Mouse (Mus musculus): ENCODE data around the gene Gm128. TPM values are rescaled to one million over a fixed set of nuclear protein-coding genes. Genes with fewer than 3 reads are reported as not detected.

Gm128 gene
- polyA plus RNA-seq, 1 experiment from 2014 or later: 0.29 TPM

Other genes with a start within 250 kb of the Gm128 start
- gene Zfp687, start 226.2 kb downstream of the Gm128 start, polyA plus RNA-seq (2015; fragmentation: Nextera tagmentation; extraction: Ambion mirVana): 23.3 and 23.6 TPM in 2 replicates
- 223 and 224 TPM in 2 replicates for gene Psmd4, start 199.0 kb downstream of the Gm128 start, polyA plus RNA-seq (2015; fragmentation: Nextera tagmentation; extraction: Ambion mirVana)
- gene Pip5k1a, start 134.7 kb downstream of the Gm128 start, polyA plus RNA-seq (2015; fragmentation: Nextera tagmentation; extraction: Ambion mirVana): 19.5 and 20.2 TPM in 2 replicates
- gene Vps72, start 130.6 kb downstream of the Gm128 start, polyA plus RNA-seq (2015; fragmentation: Nextera tagmentation; extraction: Ambion mirVana): 152 and 156 TPM in 2 replicates
- 2.7 and 4.4 TPM in 2 replicates for gene Tmod4, start 117.1 kb downstream of the Gm128 start, polyA plus RNA-seq (2015; fragmentation: Nextera tagmentation; extraction: Ambion mirVana)
- gene Scnm1, start 107.6 kb downstream of the Gm128 start, polyA plus RNA-seq (2015; fragmentation: Nextera tagmentation; extraction: Ambion mirVana): 69.9 and 79.0 TPM in 2 replicates
- gene Lysmd1, start 107.5 kb downstream of the Gm128 start, polyA plus RNA-seq (2015; fragmentation: Nextera tagmentation; extraction: Ambion mirVana): 16.2 and 16.9 TPM in 2 replicates
- 4.0 and 5.4 TPM in 2 replicates for gene Tnfaip8l2, start 99.2 kb downstream of the Gm128 start, polyA plus RNA-seq (2015; fragmentation: Nextera tagmentation; extraction: Ambion mirVana)
- 3.2 and 4.1 TPM in 2 replicates for gene Sema6c, start 81.1 kb downstream of the Gm128 start, polyA plus RNA-seq (2015; fragmentation: Nextera tagmentation; extraction: Ambion mirVana)
- 10.0 and 10.2 TPM in 2 replicates for gene Gabpb2, start 23.7 kb downstream of the Gm128 start, polyA plus RNA-seq (2015; fragmentation: Nextera tagmentation; extraction: Ambion mirVana)
- 118 and 123 TPM in 2 replicates for gene Cdc42se1, start 12.9 kb downstream of the Gm128 start, polyA plus RNA-seq (2015; fragmentation: Nextera tagmentation; extraction: Ambion mirVana)
- gene Mllt11, start 9.4 kb downstream of the Gm128 start, polyA plus RNA-seq (2015; fragmentation: Nextera tagmentation; extraction: Ambion mirVana): 12.0 TPM in 2 replicates
- gene Bnipl, start 9.6 kb upstream of the Gm128 start, polyA plus RNA-seq (2015; fragmentation: Nextera tagmentation; extraction: Ambion mirVana): 4.6 and 5.7 TPM in 2 replicates
- gene Mindy1, start 39.7 kb upstream of the Gm128 start, polyA plus RNA-seq (2015; fragmentation: Nextera tagmentation; extraction: Ambion mirVana): 41.0 and 47.0 TPM in 2 replicates
- 23.2 and 23.9 TPM in 2 replicates for gene Prune1, start 40.5 kb upstream of the Gm128 start, polyA plus RNA-seq (2015; fragmentation: Nextera tagmentation; extraction: Ambion mirVana)
- 1.7 and 2.0 TPM in 2 replicates for gene Anxa9, start 65.6 kb upstream of the Gm128 start, polyA plus RNA-seq (2015; fragmentation: Nextera tagmentation; extraction: Ambion mirVana)
- gene Cers2, start 73.2 kb upstream of the Gm128 start, polyA plus RNA-seq (2015; fragmentation: Nextera tagmentation; extraction: Ambion mirVana): 221 and 230 TPM in 2 replicates
- 35.4 and 38.4 TPM in 2 replicates for gene Setdb1, start 115.6 kb upstream of the Gm128 start, polyA plus RNA-seq (2015; fragmentation: Nextera tagmentation; extraction: Ambion mirVana)
- gene 4930558C23Rik, start 161.2 kb upstream of the Gm128 start, polyA plus RNA-seq (2015; fragmentation: Nextera tagmentation; extraction: Ambion mirVana): not detected in 2 replicates
- 52.6 and 52.8 TPM in 2 replicates for gene Arnt, start 192.8 kb upstream of the Gm128 start, polyA plus RNA-seq (2015; fragmentation: Nextera tagmentation; extraction: Ambion mirVana)

Measured in lung, embryonic 16.5 days (tissue).